23 mouse cellular contexts compared by ENCODE assay signal in genomic region chr14:87305481-87305880, GRCm38 (mm10).
"Had no signal": no experiment of that assay in that cellular context is flagged by ENCODE, and none has a peak within 500 bp of the region (broad histone marks: within the 10 kb centered on the region; RNA-seq: fewer than 3 reads in every experiment).

No protein-coding gene starts in this region.

- H3K4me3 ChIP-seq: heart, adult 2 months; heart, embryonic 13.5 days; heart, embryonic 15.5 days; hindbrain, embryonic 13.5 days; hindbrain, embryonic 15.5 days; intestine, embryonic 15.5 days; layer of hippocampus, adult 2 months; left cerebral cortex, adult 2 months; liver, embryonic 13.5 days; liver, embryonic 15.5 days had no signal

- H3K27ac ChIP-seq: heart, adult 2 months; heart, embryonic 13.5 days; heart, embryonic 15.5 days; hindbrain, embryonic 13.5 days; hindbrain, embryonic 15.5 days; hindbrain, postnatal 0 days; intestine, embryonic 15.5 days; layer of hippocampus, adult 2 months; left cerebral cortex, adult 2 months; liver, embryonic 13.5 days; liver, embryonic 15.5 days had no signal

- DNase-seq: gastrocnemius, postnatal 14 days; gastrocnemius, postnatal 36 days; heart, adult 11 months; heart, adult 2 months; heart, postnatal 14 days; heart, postnatal 36 days; kidney, adult 18-20 months; kidney, adult 8-10 months; kidney, postnatal 10 days; kidney, postnatal 25 days; kidney, postnatal 4 days; liver; liver, embryonic 13.5 days; liver, postnatal 0 days had no signal
